Mouse (Mus musculus): Measurements from ENCODE around the gene Mesp1. TPM values are rescaled to one million over a fixed set of nuclear protein-coding genes. Genes with fewer than 3 reads are reported as not detected.

Gene Mesp1
- total and polyA plus RNA-seq, 2 experiments from 2014 or later, result not detected

- Histone ChIP-seq H3K27me3 (ENCODE audit: control insufficient read depth, insufficient read depth, low read length) (no peaks in the 10 kb centered on the region), H3K9ac (replicated peaks; ENCODE audit: low read depth, low read length) (no peak overlapping the region), H3K4me2 (ENCODE audit: low read depth, low read length) (no peak overlapping the region), H3K4me1 (ENCODE audit: control insufficient read depth, insufficient read depth) (no peaks in the 10 kb centered on the region), H3K9me3 (replicated peaks; ENCODE audit: control insufficient read depth, low read length) (no peaks in the 10 kb centered on the region), H3K36me3 (replicated peaks; ENCODE audit: control insufficient read depth, insufficient read depth, low read length) (no peaks in the 10 kb centered on the region), H3K4me3 (ENCODE audit: low read depth, low read length) (no peak overlapping the region), H3K27ac (ENCODE audit: low read depth) (peak overlapping the region; percentile 25; the same call in 1 of the 2 replicates)
- DNase-seq (ENCODE audit: low spot score), result no peak
- ATAC-seq (ENCODE audit: insufficient read depth, low read depth), result no peak
- WGBS, result 57% methylated on average over 6 of the region's 6 CpGs
- TF ChIP-seq CTCF (IDR thresholded peaks at IDR 0.05; ENCODE audit: low read depth), result no peak
- TF ChIP-seq EP300 (IDR thresholded peaks at IDR 0.05; ENCODE audit: low read depth), result no peak
These were observed 37.6 kb upstream of the Mesp1 start for GRCm38 (mm10) chr7:79831145-79831544.

GRCm38 (mm10) chr7:79828341-79828740 is 34.8 kb upstream of the Mesp1 start:
- 73% methylated on average over 3 of the region's 3 CpGs for WGBS
- TF ChIP-seq EP300 (IDR thresholded peaks at IDR 0.05; ENCODE audit: low read depth) (no peak), CTCF (IDR thresholded peaks at IDR 0.05; ENCODE audit: low read depth) (no peak)
- ATAC-seq (ENCODE audit: insufficient read depth, low read depth), result no peak

GRCm38 (mm10) chr7:79822092-79822695 is 28.6 kb upstream of the Mesp1 start:
- TF ChIP-seq CTCF (IDR thresholded peaks at IDR 0.05; ENCODE audit: low read depth) (no peak), EP300 (IDR thresholded peaks at IDR 0.05; ENCODE audit: low read depth) (no peak)
- Histone ChIP-seq H3K27ac (ENCODE audit: low read depth) (no peak overlapping the region), H3K4me3 (ENCODE audit: low read depth, low read length) (no peak overlapping the region), H3K36me3 (replicated peaks; ENCODE audit: control insufficient read depth, insufficient read depth, low read length) (no peaks in the 10 kb centered on the region; the same call in 1 of the 2 replicates), H3K9ac (replicated peaks; ENCODE audit: low read depth, low read length) (no peak overlapping the region), H3K27me3 (ENCODE audit: control insufficient read depth, insufficient read depth, low read length) (no peaks in the 10 kb centered on the region), H3K4me1 (ENCODE audit: control insufficient read depth, insufficient read depth) (peaks cover 9% of the 10 kb centered on the region; the same call in 1 of the 2 replicates), H3K4me2 (ENCODE audit: low read depth, low read length) (no peak overlapping the region), H3K9me3 (replicated peaks; ENCODE audit: control insufficient read depth, low read length) (peaks cover 7% of the 10 kb centered on the region; the same call in 1 of the 2 replicates)
- no peak for DNase-seq (ENCODE audit: low spot score)
- no peak for ATAC-seq (ENCODE audit: insufficient read depth, low read depth)
- 69% methylated on average over 12 of the region's 12 CpGs for WGBS

More at GRCm38 (mm10) chr7:79828341-79828740, 34.8 kb upstream of the Mesp1 start:
- H3K4me1 ChIP-seq (ENCODE audit: control insufficient read depth, insufficient read depth), result no peaks in the 10 kb centered on the region
- no peak overlapping the region for H3K27ac ChIP-seq (ENCODE audit: low read depth)
- no peak overlapping the region for H3K4me3 ChIP-seq (ENCODE audit: low read depth, low read length)
- H3K9me3 ChIP-seq (replicated peaks; ENCODE audit: control insufficient read depth, low read length), result peaks cover 7% of the 10 kb centered on the region; the same call in 1 of the 2 replicates
- H3K9ac ChIP-seq (replicated peaks; ENCODE audit: low read depth, low read length), result no peak overlapping the region
- no peaks in the 10 kb centered on the region; the same call in 1 of the 2 replicates for H3K36me3 ChIP-seq (replicated peaks; ENCODE audit: control insufficient read depth, insufficient read depth, low read length)
- no peaks in the 10 kb centered on the region for H3K27me3 ChIP-seq (ENCODE audit: control insufficient read depth, insufficient read depth, low read length)
- DNase-seq (ENCODE audit: low spot score), result no peak
- no peak overlapping the region for H3K4me2 ChIP-seq (ENCODE audit: low read depth, low read length)

- ATAC-seq (ENCODE audit: insufficient read depth, low read depth) (no peak), DNase-seq (ENCODE audit: low spot score) (no peak)
- peaks cover 7% of the 10 kb centered on the region; the same call in 1 of the 2 replicates for H3K9me3 ChIP-seq (replicated peaks; ENCODE audit: control insufficient read depth, low read length)
- no peak overlapping the region for H3K27ac ChIP-seq (ENCODE audit: low read depth)
- no peak overlapping the region for H3K9ac ChIP-seq (replicated peaks; ENCODE audit: low read depth, low read length)
- WGBS, result 62% methylated on average over 11 of the region's 11 CpGs
- H3K4me3 ChIP-seq (ENCODE audit: low read depth, low read length), result no peak overlapping the region
- no peaks in the 10 kb centered on the region for H3K27me3 ChIP-seq (ENCODE audit: control insufficient read depth, insufficient read depth, low read length)
- no peak overlapping the region for H3K4me2 ChIP-seq (ENCODE audit: low read depth, low read length)
- no peaks in the 10 kb centered on the region; the same call in 1 of the 2 replicates for H3K36me3 ChIP-seq (replicated peaks; ENCODE audit: control insufficient read depth, insufficient read depth, low read length)
- H3K4me1 ChIP-seq (ENCODE audit: control insufficient read depth, insufficient read depth), result peaks cover 9% of the 10 kb centered on the region; the same call in 1 of the 2 replicates
- TF ChIP-seq EP300 (IDR thresholded peaks at IDR 0.05; ENCODE audit: low read depth) (no peak), CTCF (IDR thresholded peaks at IDR 0.05; ENCODE audit: low read depth) (no peak)
These were observed 26.4 kb upstream of the Mesp1 start for GRCm38 (mm10) chr7:79819996-79820395.

GRCm38 (mm10) chr7:79819515-79819914 is 25.9 kb upstream of the Mesp1 start:
- no peak for TF ChIP-seq EP300 (IDR thresholded peaks at IDR 0.05; ENCODE audit: low read depth)
- TF ChIP-seq CTCF (IDR thresholded peaks at IDR 0.05; ENCODE audit: low read depth), result no peak
- 19% methylated on average over 4 of the region's 4 CpGs for WGBS
- Histone ChIP-seq H3K9ac (replicated peaks; ENCODE audit: low read depth, low read length) (no peak overlapping the region), H3K4me3 (ENCODE audit: low read depth, low read length) (no peak overlapping the region), H3K27ac (ENCODE audit: low read depth) (no peak overlapping the region), H3K36me3 (replicated peaks; ENCODE audit: control insufficient read depth, insufficient read depth, low read length) (no peaks in the 10 kb centered on the region), H3K4me1 (ENCODE audit: control insufficient read depth, insufficient read depth) (peaks cover 9% of the 10 kb centered on the region; the same call in 1 of the 2 replicates), H3K27me3 (ENCODE audit: control insufficient read depth, insufficient read depth, low read length) (no peaks in the 10 kb centered on the region), H3K9me3 (replicated peaks; ENCODE audit: control insufficient read depth, low read length) (peaks cover 3% of the 10 kb centered on the region; the same call in 1 of the 2 replicates), H3K4me2 (ENCODE audit: low read depth, low read length) (no peak overlapping the region)
- no peak for DNase-seq (ENCODE audit: low spot score)
- no peak for ATAC-seq (ENCODE audit: insufficient read depth, low read depth)
